Mouse (Mus musculus) NIH3T3 (cell line): Measurements from ENCODE around the gene Efcab8.
"Not testable (repeated sequence)": the region's sequence is repeated elsewhere in the genome, so short reads cannot be mapped to it uniquely, and the experiment has no call there.

Experiments used
- DNase-seq: peaks from one replicate; pipeline ENCODE4 v3.0.0-alpha.2; 2012; ENCODE audit warnings: low read depth

Gene Efcab8

DNA sequence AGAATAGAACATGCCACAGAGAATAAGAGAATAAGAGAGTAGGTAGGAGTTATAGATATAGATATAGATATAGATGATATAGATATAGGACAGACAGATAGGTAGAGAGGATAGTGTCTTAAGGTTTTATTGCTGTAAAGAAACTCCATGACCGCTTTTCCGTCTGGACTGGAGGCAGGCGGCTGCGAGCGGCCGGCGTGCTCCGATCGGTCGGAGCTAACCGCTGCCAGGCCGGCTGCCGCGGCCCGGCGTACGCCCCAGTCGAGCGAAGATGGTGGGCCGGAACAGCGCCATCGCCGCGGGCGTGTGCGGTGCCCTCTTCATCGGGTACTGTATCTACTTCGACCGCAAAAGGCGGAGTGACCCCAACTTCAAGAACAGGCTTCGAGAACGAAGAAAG lies 46.2 kb downstream of the Efcab8 start:
- DNase-seq, result not testable (repeated sequence)

DNA sequence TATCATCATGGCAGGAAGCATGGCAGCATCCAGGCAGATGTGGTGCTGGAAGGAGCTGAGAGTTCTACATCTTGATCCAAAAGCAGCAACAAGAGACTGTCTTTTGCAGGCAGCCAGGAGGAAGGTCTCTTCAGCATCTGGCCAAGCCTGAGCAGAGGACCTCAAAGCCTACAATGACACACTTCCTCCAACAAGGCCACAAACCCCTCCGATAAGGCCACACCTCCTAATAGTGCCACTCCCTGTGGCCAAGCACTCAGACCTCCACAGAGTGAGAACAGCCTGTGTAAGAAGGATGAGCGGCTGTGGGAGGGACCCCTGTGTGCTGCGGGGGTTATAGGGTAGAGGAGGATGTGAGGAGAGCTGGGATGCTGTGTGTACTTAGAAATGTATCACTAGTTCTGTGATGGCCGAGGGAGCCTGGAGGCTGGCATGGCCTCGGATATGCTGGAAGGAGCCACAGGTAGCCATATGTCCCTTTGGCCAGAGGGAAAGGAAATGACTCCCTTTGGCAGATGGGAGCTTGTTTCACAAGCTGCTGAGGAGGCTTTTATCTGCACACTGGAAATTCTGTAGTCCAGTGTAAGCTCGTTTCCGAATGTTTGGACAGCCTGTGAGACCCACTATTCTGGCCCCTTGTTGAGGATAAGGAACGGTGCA lies 47.6 kb downstream of the Efcab8 start:
- no peak for DNase-seq

DNA sequence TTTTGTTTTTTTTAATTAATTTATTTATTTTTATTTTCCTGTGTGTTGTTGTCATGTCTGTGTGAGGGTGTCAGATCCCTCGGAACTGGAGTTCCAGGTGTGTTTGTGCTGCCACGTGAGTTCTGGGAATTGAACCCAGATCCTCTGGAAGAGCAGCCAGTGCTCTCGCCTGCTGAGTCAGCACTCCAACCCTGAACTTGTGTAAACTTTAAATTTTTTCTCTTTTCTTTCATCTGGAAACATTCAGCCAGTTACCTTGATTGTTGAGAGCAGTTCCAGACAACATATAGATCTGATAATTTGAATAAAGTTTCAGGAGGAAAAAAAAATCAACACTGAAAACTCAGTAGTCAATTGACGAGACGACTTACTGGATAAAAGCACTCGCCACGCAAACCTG lies 49.0 kb downstream of the Efcab8 start:
- DNase-seq, result no peak

DNA sequence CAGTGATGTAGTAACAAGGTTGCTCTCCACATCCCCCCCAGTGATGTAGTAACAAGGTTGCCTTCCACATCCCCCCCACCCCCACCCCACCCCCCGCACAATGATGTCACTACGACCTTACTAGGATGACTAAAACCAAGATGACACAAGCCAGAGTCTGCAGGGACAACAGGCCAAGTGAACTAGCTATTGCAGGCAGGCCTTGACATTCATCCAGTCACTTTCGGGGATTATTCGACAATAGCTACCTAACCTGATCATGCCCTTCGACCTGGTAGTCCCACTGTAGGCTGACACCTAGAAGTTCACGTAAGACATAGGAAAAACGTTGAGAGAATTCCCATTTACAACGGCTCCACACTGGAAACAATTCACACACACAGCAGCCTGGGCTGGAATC lies 53.6 kb downstream of the Efcab8 start:
- no peak for DNase-seq

DNA sequence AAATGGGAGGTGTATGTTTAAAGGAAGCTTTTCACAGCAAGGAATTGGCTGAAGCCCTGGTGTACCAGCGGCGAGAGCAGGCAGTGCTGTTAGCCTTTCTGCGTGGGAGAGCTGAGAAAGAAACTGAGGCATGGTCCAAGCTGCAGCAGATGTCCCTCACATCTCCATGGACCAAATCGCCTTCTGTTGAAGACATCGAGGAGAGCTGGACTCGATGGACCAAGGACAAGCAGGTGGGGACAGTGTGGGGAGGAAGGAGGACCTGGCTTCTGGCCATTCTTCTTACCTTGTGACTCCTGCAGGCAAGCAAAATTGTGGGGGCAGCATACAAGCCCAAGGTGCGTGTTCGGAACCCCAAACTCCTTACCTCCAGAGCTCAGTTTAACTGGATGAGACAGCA lies 63.1 kb downstream of the Efcab8 start:
- no peak for DNase-seq

DNA sequence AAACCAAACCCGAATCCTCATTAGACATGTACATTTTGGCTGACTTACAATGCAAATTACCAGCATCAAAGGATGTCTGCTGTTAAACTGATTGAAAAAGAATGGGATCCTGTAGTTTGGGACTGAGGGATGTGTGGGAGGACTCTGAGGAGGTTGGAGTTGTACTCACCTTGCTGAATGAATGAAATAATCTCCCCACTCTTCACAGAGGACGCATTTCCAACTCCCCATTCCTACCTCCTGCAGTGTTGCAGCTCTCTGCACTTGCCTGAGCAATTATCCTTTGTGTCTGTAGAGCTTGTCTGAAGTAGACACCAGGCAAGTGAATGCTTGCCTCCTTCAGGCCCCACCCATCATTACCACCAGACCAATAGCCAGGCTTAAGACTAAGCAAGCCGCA lies 68.7 kb downstream of the Efcab8 start:
- DNase-seq, result no peak

DNA sequence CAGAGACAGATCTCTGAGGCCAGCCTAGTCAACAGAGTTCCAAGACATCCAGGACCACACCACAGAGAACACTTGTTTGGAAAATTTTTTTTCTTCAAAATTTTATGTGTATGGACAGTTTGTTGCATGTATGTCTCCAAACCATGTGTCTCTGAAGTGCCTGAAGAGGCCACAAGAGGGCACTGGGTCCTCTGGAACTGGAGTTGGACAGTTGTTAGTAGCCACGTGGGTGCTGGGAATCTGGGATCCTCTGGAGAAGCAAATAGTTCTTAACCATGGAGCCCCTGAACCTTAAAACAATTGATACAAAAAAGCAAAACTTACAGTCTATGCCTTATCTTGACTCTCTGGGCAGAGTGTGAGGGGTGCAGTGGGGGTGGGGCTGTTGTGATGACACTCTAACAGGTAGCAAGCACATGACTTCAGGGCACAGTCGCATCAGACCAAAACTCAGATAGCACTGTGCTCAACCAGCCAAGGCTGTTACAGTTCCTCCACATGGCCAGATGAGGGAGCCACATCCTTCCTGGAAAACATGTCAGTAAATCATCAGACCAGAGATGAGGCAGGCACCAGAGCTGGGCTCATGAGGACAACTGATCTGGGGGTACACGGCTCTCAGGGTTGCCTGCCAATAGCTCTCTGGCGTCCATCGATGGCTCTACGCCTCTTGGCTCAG lies 70.8 kb downstream of the Efcab8 start:
- peak; percentile 10 for DNase-seq

DNA sequence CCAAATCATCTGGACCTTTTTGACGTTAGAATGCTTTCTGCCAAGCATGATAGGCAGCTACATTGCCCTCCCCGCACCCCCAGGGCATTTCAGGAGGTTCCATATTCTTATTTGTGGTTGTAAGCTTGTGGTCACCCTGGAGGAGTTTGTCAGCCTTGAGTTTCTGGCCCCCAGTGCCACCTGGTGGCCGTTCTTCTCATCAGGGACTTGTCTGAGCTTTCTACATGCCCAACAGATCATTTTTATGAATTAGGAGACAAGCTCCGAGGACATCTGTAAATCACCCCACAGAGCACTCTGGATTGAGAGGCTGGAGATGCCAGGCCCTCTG lies 71.3 kb downstream of the Efcab8 start:
- peak; percentile 72 for DNase-seq

DNA sequence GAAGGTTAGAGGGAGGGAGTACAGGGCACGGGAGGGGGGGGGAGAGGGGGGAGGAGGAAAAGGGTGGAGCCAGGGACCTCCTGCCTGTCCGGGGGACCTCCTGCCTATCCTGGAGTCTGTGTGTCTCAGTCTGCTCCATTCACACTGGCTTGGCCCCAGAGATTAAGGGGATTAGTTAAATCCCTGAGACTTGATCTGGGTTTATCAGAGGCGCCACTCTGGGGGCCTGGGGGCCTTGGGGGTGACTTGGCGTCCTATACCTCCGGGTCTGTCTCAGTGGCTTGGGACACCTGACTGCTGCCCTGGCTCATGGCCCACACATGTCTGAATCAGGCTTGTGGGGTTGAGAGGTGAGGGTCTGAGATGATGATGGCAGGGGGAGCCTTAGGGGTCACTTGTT lies 73.8 kb downstream of the Efcab8 start:
- no peak for DNase-seq

DNA sequence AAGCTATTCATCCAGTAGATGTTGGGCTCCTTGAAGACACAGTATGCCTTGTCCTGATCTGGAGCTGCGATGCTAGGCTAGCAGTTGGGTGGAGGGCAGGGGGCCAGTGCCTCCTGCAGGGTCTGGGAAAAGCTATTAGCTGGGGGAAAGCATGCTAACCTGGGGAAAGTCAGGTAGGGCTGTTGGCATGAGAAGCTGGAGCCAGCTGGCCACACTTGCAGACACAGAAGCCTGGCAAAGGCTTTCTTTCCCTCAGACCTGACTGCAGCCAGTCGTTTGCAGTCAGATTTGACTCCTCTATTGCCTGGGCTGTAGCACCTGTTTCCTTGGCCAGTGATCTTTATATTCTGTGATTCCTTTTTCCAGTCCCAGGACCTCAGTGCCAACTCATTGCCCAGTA lies 79.8 kb downstream of the Efcab8 start:
- DNase-seq, result no peak

DNA sequence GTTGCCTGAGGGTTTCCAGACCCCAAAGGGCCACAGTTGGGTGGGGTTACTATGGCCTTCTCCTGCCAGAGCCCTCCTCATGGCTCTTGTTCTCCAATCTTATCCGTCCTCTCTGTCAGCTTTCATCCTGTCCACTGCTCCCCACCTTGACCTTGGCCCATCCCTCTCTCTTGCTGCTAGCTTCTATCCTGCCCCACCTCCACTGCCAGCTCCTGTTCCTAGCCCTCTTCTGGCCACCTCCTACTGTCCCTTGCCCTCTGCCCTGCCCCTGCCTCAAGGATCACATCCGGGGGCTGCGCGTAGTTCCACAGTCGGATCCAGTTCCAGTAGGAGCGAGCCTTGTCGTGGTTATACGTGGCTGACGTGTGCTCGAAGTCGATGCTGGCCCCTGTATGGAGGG lies 80.6 kb downstream of the Efcab8 start:
- no peak for DNase-seq

DNA sequence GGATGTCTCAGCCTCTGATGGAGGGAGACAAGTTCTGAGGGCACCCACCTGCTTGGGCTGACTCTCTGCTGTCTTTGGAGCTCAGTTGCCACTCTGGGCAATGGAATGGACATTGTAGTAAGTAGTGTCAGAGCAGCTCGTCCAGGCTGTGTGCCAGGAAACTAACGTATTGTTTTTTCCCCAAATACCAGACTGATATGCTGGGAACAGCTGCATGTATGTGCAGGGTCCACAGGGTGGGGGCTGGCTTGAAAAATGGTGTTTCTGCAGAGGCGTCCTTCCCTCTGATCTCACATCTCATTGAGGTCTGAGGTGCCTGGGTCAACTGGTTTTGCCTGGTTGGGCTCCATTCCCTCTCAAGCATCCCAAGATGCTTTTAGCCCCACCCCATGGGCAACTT lies 81.0 kb downstream of the Efcab8 start:
- no peak for DNase-seq

DNA sequence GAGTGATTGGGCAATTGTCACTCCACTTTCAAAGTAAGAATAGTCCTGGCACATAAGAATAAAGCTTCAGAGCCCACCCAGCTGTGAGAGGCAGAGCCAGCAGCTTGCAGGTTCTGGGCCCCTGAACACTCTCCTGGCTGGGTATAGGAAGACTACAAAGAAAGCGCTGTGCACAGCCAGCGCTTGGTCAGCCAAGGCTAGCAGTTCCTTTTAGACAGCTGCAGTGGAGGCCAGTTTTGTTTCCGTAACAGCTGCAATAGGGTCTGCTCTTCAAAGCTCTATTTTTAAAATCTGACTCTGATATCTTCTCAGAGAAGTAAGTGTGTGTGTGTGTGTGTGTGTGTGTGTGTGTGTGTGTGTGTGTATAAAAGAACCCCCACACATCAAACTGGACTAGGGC lies 82.2 kb downstream of the Efcab8 start:
- DNase-seq, result no peak

DNA sequence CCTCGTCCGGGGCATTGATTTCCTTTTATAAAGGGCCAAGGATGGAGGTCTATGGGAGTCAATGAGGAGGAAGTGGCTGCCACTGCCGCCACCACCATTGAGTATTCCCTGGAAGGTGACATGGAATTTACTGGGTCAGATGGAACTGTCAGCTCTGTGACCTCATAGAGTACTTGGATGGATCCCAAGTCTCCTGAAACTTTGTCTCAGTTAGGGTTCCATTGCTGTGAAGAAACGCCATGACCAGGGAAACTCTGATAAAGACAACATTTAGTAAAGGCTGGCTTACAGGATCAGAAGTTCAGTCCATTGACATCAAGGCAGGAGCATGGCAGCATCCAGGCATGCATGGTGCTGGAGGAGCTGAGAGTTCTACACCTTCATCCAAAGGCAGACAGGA lies 91.3 kb downstream of the Efcab8 start, which contains the start of gene Sun5:
TSS of gene Sun5 (minus strand) at position 101 of the 400 bp plus-strand sequence.
- DNase-seq, result no peak

DNA sequence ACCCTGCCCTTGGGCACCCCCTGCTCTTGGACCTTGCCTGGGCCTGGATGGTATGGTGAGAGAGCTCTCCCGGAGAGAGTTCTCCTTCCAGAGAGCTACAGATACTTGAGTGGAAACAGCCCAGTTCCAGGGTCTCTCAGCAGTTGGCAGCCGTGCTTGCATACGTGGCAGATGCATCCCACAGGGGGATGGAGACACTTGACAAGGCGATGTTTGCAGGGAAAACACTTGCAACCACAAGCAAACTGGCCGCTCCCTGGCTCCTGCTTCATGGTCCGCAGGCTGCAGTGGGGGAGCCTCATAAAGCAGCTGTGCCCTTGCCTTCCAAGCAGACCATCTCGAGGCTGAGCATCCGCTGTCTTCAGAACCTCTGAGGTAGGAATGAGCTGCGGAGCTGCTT lies 95.0 kb downstream of the Efcab8 start, which contains the start of gene Bpifb2:
TSS of gene Bpifb2 (plus strand) at position 301 of the 400 bp plus-strand sequence.
- DNase-seq, result no peak
